Mouse (Mus musculus) T-helper 1 cell (primary cell): ENCODE data around the gene Myh9.
"Not testable (repeated sequence)": the region's sequence is repeated elsewhere in the genome, so short reads cannot be mapped to it uniquely, and the experiment has no call there.

Experiments used
- in situ Hi-C: fragments of 300-600 bp; cut with MboI, MseI; formaldehyde crosslinking; loops from one replicate; pipeline ENCODE4 v1.15.1; 2025; ENCODE audit warnings: high pct_unique_total_duplicates

Gene Myh9

DNA sequence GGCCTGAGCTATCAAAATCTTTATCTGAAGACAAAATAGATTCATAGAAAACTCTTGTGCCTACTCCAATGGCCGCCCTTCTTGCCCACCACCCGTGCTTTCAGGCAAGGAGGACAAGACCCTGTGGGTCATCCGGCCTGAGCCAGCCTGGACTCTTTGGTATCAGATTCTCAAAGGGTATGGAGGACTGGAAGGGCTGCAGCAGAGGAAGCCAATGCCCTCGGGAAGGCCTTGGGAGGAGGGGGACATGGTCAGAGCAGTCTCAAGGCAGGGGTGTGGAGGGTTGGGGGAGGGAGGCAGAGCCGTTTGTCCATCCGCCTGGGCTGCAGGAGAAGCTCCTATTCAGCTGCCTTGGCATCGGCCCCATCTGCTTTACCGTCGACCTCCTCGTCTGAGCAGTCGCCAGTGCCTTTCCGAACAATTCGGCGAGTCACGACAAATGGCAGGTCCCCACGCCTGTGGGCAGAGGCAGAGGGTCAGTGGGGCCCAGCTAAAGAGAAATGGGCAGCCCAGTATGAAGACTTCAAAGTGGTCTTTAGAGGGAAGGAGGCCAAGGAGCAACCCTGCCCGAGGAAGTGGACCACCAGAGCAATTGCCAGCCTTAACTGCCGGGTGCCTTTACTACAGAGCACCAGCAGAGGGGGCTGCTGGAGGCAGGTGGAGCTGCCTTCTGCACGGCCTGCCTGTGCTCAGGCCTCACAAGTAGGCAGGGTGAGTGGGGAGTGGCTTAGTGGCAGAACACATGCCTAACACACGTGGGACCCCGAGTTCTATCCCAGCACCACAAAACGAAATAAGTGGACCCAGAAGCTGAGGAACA is 80.2 kb downstream of the Myh9 start:
- in situ Hi-C loops: no loop called here

DNA sequence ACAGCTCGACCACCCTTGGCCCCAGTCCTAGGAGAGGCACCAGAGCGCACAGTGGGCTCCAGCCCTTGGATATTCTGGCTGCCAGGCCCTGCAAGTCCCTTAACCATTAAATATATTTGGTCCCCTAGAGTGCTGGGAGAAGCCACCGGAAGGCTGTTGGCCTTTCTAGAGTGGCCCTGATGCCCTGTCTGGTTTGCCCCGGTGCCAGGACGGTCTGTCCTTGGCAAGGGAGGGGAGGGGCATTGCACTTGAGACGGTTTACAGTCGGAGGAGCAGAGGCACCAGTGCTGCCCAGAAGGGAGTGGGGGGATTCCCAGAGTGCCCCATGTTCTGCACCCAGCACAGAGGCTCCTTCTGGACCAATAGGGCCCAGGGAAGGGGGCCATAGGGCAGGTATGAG is 80.9 kb downstream of the Myh9 start:
- in situ Hi-C loops: no loop called here

DNA sequence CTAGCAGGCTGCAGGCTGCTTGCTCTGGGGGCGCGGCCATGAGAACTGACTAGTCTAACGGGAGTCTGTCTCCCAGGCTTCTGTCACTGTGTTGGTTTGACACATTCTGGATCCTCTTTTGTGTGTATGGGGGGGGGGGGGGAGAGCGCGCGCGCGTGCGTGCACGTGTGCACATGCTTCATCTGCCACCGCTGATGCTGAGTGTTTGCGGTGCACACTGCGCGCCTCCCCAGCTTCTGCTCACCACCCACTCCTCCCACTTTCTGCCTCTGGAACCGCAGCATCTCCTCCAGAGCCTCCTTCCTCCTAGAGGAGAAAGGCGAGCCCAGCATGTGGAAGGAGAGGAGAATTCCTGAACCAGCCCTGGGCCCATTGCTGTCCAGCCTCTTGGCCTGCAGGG is 81.9 kb downstream of the Myh9 start:
- in situ Hi-C loops: no loop called here

GRCm38 (mm10) chr15:77757586-77758226 is 84.3 kb downstream of the Myh9 start:
- in situ Hi-C loops: no loop called here

DNA sequence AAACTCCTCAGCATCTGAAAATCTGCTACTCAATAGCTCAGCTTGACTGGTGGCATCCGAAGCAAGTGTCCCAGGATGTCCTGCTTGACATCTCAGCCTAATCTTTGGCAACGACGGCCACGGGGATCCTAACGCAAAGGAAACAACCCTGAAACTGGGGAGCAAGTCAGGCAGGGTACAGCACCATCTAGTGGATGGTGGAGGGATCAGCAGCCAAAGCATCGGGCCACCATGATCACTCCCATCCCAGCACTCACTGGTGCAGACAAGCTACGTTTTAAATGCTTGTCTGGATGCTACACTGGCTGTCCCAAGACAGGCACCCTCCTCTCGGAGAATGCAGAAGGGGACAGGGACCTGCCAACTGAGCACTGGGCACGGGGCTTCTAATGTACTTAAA is 85.1 kb downstream of the Myh9 start, which contains the start of gene Apol8:
Apol8 (minus strand) TSS at position 156 of the 400 bp plus-strand sequence.
- in situ Hi-C loops: no loop called here

DNA sequence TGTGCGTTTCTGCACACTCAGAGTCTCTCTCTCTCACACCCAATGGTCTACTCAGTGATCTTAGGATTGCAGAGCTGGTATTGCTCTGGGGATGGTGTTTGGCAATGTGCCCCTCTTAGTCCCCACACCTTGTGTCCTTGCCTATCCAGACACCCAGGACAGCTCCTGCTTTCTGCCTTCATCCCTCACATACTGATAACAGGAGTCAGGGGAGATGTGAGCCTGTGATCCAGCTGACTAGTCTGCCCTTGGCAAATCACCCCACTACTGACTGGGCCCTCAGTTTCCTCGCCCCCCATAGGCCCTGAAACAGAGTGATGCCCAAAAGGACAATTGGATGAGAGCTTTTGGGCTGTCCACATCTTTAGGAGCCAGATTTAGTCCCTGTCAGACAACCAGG is 85.9 kb downstream of the Myh9 start:
- in situ Hi-C loops: no loop called here

DNA sequence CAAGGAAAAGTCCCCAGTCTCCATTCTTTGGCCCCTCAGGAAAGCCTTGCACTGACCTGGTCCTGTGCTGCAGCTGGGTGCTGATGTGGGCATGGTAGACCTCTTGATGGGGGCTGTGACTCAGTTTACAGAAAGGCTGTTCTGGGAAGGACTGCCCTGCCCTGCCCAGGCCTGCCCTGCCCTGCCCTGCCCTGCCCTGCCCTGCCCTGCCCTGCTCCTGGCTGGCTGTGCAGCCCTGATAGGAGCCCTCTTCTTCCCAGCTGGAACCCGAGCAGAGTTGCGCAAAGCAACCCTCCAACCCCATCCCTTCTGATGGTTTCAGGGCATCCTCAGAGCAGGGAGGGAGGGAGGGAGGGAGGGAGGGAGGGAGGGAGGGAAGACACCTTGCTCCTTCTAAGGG is 86.8 kb downstream of the Myh9 start:
- in situ Hi-C loops: no loop called here

GRCm38 (mm10) chr15:77752443-77752842 is 89.5 kb downstream of the Myh9 start:
- in situ Hi-C loops: no loop called here

- in situ Hi-C loops: no loop called here
Observed at GRCm38 (mm10) chr15:77750461-77750860, 91.5 kb downstream of the Myh9 start.

DNA sequence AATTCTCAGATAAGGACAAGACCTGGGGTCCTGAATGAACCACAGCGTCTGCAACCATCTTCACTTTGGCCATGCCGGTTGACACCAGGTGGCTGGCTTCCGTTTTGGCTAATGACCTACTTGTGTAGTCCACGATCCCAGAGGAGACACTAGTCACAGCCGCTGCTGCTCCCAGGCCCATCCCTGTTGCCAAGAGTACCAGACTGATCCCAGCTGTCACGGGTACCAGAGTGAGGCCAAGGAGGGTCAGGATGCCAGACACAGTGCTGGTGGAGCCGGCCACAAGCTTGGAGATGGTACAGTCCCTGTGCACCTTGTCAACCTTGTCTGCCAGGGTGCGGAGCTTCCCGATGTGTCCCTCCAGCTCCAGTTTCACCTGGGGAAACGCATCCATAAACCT is 92.3 kb downstream of the Myh9 start:
- in situ Hi-C loops: no loop called here

DNA sequence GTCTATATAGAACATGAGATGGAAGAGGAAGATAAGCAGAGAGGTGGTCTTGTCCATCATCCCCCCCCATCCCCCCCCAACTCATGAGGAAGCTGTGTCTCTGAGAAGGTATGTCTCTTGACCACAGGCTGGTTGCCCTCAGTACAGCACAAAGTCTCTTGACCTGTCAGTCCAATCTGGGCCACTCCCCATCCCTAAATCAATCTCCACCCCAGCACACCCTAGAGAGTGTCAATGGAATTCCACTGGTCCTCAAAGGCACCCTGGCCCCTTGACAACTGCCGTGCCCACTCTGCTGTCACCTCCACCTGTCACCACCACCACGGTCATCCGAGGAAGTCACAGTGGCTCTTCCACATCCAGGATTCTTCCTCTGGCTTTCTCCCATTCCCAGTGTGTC is 93.6 kb downstream of the Myh9 start:
- in situ Hi-C loops: no loop called here

DNA sequence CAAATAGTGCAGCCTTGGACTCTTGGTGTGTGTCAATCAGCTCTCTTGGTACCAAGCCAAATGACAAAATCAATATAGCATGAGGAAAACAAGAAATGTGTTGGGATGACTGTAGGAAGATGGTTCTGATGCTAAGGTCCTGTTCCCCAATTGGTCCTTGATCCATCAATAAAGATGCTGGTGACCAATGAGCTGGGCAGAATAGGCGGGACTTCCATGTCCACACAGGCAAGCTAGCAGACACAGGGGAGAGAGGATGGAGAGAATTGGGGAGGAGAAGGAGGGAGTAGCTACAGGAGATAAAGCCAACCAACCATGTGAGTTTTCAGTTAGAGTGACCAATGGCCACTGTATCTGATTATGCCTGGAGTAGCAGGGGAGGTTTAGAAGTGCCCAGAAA is 95.6 kb downstream of the Myh9 start:
- in situ Hi-C loops: no loop called here

GRCm38 (mm10) chr15:77745081-77745480 is 96.9 kb downstream of the Myh9 start:
- in situ Hi-C loops: no loop called here

DNA sequence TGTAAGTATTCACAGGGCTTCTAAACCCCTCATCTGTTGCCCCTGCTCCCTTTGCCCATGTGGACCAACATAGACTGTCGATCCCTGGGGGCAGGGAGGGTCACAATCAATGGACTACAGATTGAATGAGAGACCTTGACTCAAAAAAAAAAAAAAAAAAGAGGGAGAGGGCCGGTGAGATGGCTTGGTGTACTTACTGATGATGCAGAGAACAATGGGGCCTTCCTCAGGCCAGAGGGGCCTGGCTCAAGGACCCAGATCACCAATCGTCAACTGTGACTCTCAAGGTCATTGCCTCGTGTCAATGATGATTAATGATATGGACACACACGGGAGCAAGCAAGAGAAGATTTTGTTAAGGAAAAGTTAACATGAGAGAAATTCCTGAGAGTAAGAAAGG is 97.3 kb downstream of the Myh9 start:
- in situ Hi-C loops: no loop called here

- in situ Hi-C loops: not testable (repeated sequence)
Observed at GRCm38 (mm10) chr15:77741556-77741955, 100.4 kb downstream of the Myh9 start.

DNA sequence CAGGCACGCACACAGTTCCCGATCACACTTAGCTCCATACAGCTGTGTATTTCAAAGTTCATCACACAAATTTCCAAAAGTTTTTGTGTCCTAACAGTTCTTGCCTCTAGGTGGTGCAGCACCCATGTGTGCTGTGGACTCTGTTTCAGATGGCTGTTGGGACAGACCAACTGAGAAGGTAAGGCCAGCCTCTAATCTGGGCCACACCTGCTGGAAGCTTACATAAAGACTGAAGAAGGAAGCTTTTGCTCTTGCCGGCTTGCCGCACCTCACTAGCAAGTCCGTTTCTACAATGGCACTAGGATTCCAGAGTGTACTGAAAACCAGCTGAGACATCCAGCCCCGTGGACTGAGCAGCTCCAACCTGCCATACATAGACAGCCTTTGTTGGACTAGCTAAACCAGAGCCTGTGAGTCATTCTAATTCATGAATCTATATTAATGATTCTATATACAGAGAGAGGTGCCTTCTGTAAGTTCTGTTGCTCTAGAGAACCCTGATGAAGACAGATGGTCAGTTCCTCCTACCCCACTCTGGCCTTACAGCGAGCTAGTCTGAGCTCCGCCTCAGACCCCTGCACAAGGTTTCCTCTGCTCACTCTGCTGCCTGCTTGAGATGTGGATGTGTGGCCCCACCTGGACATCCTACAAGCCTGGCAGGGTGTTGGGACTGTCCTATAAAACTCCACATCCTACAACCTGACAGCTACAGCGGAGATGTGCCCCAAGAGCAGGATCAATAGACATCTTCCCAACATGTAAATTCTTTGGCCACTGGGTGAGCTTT is 101.3 kb downstream of the Myh9 start:
- in situ Hi-C loops: no loop called here

DNA sequence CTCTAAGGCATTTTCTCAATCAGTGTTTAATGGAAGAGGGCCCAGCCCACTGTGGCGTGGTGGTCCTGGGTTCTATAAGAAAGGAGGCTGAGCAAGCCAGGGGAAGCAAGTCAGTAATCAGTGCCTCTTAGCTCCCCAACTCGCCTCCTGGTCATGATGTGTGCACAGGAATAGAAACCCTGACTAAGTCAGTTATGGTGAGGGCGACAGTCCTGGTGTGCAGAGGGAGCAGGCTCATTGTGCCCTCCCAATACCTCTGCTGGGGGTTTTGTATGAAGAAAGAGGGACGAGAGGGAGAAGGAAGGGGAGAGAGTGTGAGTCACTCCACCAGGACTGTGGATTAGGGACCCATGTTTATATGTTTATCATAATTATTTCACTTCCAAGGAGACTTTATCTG is 108.1 kb downstream of the Myh9 start:
- in situ Hi-C loops: not testable (repeated sequence)

GRCm38 (mm10) chr15:77733380-77733779 is 108.6 kb downstream of the Myh9 start:
- in situ Hi-C loops: not testable (repeated sequence)

DNA sequence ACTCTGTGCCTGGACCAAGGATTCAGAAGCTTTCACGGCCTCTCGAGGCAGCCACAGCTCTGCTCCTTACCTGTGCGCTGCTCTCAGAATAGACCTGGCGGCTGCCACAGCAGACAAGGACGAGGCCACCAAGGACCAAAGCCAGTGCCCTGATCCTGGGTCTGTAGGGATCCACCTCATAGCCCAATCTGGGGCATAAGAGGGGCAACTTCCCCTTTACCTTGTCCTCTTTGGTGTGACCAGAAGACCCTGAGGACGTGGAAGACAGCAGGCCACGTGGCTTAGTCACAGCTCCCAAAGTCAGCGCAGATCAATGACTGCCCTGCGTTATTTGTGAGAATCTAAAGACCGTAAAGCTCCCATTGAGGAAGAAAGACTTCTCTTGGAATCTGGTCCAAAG is 109.1 kb downstream of the Myh9 start:
- in situ Hi-C loops: not testable (repeated sequence)

DNA sequence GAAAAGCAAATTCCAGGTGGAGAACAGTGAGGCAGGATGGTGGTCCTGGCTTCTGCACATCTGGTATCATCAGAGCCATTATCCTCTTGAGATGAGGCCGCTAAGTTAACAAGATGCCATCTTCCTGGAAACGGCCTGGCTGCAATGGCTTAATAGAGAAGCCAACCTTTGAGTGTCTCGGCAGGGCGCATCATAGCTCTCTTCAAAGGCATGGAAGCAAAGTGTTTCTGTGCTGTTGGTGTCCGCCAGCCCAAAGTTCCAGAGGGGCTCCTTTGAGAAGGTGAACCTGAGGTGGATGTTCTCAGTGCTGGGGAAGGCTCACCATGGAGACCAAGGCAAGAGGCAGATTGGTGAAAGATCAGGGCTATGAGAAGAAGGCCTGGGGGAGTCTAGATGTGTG is 110.4 kb downstream of the Myh9 start:
- in situ Hi-C loops: no loop called here

- in situ Hi-C loops: not testable (repeated sequence)
Observed at GRCm38 (mm10) chr15:77728739-77729138, 113.2 kb downstream of the Myh9 start, which contains the start of gene Apol9b. Apol9b (plus strand) TSS chr15:77729039.

GRCm38 (mm10) chr15:77727745-77728144 is 114.2 kb downstream of the Myh9 start:
- in situ Hi-C loops: not testable (repeated sequence)
